Mouse (Mus musculus) limb, embryonic 10.5 days (tissue): ENCODE results near the gene Zfp652. TPM values are rescaled to one million over a fixed set of nuclear protein-coding genes. Genes with fewer than 3 reads are reported as not detected.
A peak's percentile ranks its signal among the peaks of the same experiment; 100 is the strongest.

ENCODE experiments used
- DNase-seq: peaks from one replicate; pipeline ENCODE4 v3.0.0-alpha.2; 2017; ENCODE audit warnings: low spot score
- H3K27ac ChIP-seq: fragments of 300-500 bp; sonication (generic); 2 replicates; pipeline ENCODE4 v1.5.1; 2016; ENCODE audit warnings: mild to moderate bottlenecking
- H3K27me3 ChIP-seq: fragments of 300-500 bp; sonication (generic); 2 replicates; pipeline ENCODE4 v1.6.1; 2016; ENCODE audit warnings: low read depth, mild to moderate bottlenecking; ENCODE audit not compliant: poor library complexity, severe bottlenecking
- H3K36me3 ChIP-seq: fragments of 300-500 bp; sonication (generic); 2 replicates; pipeline ENCODE4 v1.6.1; 2016; ENCODE audit warnings: mild to moderate bottlenecking, moderate library complexity
- H3K4me1 ChIP-seq: fragments of 300-500 bp; sonication (generic); 2 replicates; pipeline ENCODE4 v1.6.1; 2016
- H3K4me3 ChIP-seq: fragments of 300-500 bp; sonication (generic); 2 replicates; pipeline ENCODE4 v1.5.1; 2016; ENCODE audit warnings: mild to moderate bottlenecking, moderate library complexity
- H3K9me3 ChIP-seq: fragments of 300-500 bp; sonication (generic); replicated peaks from 2 replicates; pipeline ENCODE4 v1.6.1; 2016; ENCODE audit warnings: mild to moderate bottlenecking
- WGBS: fragments of 180-500 bp; shearing (Covaris S2); methylation state at CpG from one replicate; pipeline ENCODE4 v1.1.7; 2016; 5-methylcytosine and 5-hydroxymethylcytosine counted together
- polyA plus RNA-seq: library from polyadenylated mRNA; unstranded; fragments of >200 nt; fragmentation: Nextera tagmentation; extraction: Ambion mirVana; gene quantifications from 2 replicates; pipeline ENCODE4 v1.2.1, GENCODE M21; 2016

Zfp652 gene
- polyA plus RNA-seq, 1 experiment from 2014 or later: 21.5 TPM

DNA sequence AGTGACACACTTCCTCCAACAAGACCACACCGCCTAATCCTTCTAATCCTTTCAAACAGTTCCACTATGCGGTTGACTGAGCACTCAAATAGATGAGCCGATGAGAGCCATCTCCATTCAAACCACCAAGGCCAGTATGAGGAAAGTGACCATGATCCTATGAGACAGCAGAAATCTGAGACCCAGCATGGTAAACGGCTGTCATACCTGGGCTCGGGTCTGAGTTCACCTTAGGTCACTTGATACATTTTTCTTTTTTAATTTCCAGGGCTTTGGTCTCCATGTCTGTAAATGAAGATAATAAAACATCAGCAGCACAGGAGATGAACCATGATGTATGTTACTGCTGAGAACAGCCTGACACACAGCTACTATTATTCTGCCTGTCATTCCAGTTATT lies 95.4 kb downstream of the Zfp652 start:
- H3K36me3 ChIP-seq: no peaks in the 10 kb centered on the region
- DNase-seq: no peak
- 0 out of 2 replicates have a peak, but pooled peaks cover 5% of the 10 kb centered on the region for H3K27me3 ChIP-seq
- no peak overlapping the region for H3K4me3 ChIP-seq
- peaks cover 5% of the 10 kb centered on the region; the same call in 1 of the 2 replicates for H3K4me1 ChIP-seq
- WGBS: 94% methylated on average over 5 of the region's 5 CpGs
- no peaks in the 10 kb centered on the region for H3K9me3 ChIP-seq
- no peak overlapping the region for H3K27ac ChIP-seq

DNA sequence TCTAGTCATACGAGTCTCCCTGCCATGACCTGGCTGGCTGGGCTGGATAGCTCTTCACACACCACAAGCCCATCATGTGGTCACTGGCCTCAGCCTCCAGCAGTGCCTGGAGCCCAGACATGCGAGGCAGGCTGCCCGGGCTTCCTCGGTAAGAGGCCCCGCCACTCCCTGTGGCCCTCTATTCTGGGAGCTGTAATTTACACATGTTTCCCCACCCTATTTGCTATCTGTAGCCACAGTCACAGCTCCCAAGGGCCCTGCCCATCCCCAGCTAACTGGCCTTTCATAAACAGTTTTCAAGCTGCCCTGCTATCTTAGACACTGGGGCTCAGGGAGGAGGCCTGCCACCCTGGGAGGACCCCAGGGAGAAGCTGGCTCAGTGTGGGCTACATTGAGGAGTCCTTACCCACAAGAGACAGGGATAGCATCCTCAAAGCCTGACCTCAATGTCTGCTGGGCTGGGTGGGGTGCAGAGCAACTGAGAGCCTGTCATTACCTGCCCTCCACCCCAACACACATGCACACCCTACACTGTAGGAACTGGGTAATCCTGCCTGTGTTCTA lies 96.1 kb downstream of the Zfp652 start:
- Histone ChIP-seq H3K9me3 (no peaks in the 10 kb centered on the region), H3K4me3 (no peak overlapping the region), H3K4me1 (peaks cover 5% of the 10 kb centered on the region; the same call in 1 of the 2 replicates), H3K27me3 (0 out of 2 replicates have a peak, but pooled peaks cover 5% of the 10 kb centered on the region), H3K27ac (no peak overlapping the region; the same call in 1 of the 2 replicates), H3K36me3 (no peaks in the 10 kb centered on the region)
- WGBS: 82% methylated on average over 5 of the region's 5 CpGs
- no peak for DNase-seq

DNA sequence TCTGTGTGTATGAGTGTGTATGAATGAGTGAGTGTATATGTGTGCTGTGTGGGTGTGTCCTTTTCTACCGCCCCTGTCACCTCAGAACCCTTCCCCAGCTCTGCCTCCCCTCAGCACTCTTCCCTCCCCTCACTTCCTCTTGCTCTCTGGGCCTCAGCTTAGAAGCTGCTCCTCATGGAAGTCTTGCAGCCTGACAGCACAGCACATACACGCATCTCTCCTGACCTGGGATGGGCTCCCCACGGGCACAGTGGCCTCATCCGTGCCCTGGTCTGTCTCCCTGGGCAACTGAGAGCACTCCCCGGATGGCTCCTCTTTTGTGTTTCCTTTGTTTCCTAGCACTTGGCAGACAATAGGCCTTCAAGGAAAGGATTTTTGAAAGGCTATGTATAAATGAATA lies 97.1 kb downstream of the Zfp652 start:
- H3K27ac ChIP-seq: no peak overlapping the region

DNA sequence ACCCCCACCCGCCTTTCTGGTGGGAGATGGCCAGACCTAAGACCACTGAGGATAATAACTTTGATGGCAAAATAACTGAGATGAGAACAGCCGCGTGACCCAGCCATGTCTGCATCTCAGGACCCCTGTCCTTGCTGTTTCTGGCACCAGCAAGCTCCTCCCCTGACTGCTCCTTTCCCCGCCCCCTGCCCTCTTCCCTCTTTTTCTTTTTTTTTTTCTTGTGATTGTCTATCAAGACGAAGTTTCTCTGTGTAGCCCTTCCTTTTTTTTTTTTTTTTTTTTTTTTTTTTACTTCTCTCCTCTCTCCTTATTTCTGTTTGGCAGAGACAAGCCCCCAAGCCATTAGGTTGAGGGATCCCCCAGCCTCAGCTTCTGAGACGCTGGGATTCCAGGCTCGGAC lies 98.4 kb downstream of the Zfp652 start:
- WGBS: 55% methylated on average over 7 of the region's 7 CpGs
- Histone ChIP-seq H3K27ac (no peak overlapping the region), H3K9me3 (no peaks in the 10 kb centered on the region), H3K4me1 (0 out of 2 replicates have a peak, but pooled peaks cover under 1% of the 10 kb centered on the region), H3K4me3 (no peak overlapping the region), H3K36me3 (no peaks in the 10 kb centered on the region), H3K27me3 (0 out of 2 replicates have a peak, but pooled peaks cover 5% of the 10 kb centered on the region)
- DNase-seq: no peak

More for the DNA sequence above, 97.1 kb downstream of the Zfp652 start:
- Histone ChIP-seq H3K36me3 (no peaks in the 10 kb centered on the region), H3K4me1 (peaks cover 5% of the 10 kb centered on the region; the same call in 1 of the 2 replicates), H3K9me3 (no peaks in the 10 kb centered on the region), H3K4me3 (no peak overlapping the region), H3K27me3 (0 out of 2 replicates have a peak, but pooled peaks cover 5% of the 10 kb centered on the region)
- DNase-seq: no peak
- 69% methylated on average over 5 of the region's 5 CpGs for WGBS

DNA sequence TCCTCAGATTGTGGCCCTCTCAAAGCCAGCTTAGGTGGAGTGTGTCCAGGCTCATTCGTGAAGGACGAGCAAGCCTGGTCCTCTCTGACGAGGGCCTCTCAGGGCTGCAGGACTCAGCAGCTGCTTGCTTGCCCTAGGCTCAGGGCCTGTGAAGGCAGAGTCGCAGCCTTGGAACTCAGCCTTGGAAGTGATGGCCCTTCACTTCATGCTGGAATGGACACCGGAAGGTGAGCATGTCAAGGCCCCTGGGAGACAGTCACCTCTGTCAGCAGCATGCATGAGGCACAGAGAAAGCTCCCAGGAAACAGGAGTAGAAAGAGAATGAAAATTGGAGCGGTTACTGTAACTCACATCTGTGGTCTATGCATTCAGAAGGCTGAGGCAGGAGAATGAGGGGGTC lies 99.3 kb downstream of the Zfp652 start:
- no peak for DNase-seq
- no peaks in the 10 kb centered on the region for H3K4me1 ChIP-seq
- H3K4me3 ChIP-seq: no peak overlapping the region
- H3K36me3 ChIP-seq: no peaks in the 10 kb centered on the region
- 89% methylated on average over 6 of the region's 6 CpGs for WGBS
- no peaks in the 10 kb centered on the region for H3K9me3 ChIP-seq
- 0 out of 2 replicates have a peak, but pooled peaks cover 5% of the 10 kb centered on the region for H3K27me3 ChIP-seq
- no peak overlapping the region for H3K27ac ChIP-seq

DNA sequence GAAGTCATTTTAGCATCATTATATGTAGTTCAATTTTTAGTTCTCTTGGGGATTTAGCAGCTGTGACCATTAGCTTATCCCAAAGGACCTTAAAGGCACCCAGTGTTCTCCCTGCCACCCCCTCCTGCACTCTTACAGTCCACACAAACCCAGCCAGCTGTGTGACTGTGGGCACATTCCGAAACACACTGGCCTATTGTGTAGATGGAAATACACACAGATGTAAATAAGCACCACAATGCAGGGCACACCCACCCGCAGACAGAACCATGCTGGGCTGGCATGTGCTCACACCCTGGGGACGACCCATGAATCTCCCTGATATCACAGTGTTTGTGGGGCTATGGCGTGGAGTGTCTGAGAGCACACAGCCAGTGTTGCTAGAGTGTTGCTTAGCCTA lies 99.8 kb downstream of the Zfp652 start:
- Histone ChIP-seq H3K4me1 (no peaks in the 10 kb centered on the region), H3K9me3 (no peaks in the 10 kb centered on the region), H3K27ac (no peak overlapping the region), H3K4me3 (no peak overlapping the region), H3K36me3 (no peaks in the 10 kb centered on the region), H3K27me3 (0 out of 2 replicates have a peak, but pooled peaks cover 5% of the 10 kb centered on the region)
- WGBS: 80% methylated on average over 4 of the region's 4 CpGs
- no peak for DNase-seq

DNA sequence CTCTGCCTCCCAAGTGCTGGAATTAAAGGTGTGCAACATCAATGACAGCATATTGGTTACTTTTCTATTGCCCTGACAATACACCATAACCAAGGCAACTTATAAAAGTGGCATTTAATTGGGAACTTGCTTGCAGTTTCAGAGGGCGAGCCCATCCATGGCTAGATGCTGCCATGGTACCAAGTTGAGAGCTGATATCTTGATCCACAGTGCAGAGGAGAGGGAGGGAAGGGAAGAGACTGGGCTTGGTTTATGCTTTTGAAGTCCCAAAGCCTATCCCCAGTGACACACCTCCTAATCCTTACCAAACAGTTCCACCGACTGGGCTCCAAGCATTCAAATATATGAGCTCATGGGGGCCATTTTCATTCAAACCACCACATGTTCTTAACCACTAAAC lies 101.6 kb downstream of the Zfp652 start:
- Histone ChIP-seq H3K4me3 (no peak overlapping the region), H3K4me1 (no peaks in the 10 kb centered on the region), H3K36me3 (no peaks in the 10 kb centered on the region), H3K9me3 (no peaks in the 10 kb centered on the region), H3K27me3 (0 out of 2 replicates have a peak, but pooled peaks cover 8% of the 10 kb centered on the region), H3K27ac (no peak overlapping the region)
- DNase-seq: no peak
- 84% methylated on average over 2 of the region's 2 CpGs for WGBS

DNA sequence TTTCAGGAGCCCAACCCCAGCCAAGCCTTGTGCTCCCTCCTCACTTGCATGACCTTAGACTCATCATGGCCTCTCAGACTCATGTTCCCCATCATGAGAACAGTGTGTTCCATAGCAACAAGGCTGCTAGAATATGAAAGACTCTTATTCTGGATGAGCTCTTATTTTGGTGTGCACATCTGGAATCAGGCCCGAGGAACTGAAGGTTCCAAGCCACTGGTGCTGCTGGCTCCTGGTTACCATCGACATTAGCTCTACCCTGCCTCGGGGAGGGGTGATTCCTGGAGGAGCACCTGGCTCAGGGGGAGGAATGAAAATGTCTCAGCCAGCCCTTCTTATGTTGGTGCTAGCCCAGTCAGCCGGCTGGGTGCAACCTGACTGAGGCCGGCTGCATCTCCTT lies 102.4 kb downstream of the Zfp652 start:
- Histone ChIP-seq H3K27ac (no peak overlapping the region), H3K9me3 (no peaks in the 10 kb centered on the region), H3K4me3 (no peak overlapping the region), H3K36me3 (no peaks in the 10 kb centered on the region), H3K4me1 (no peaks in the 10 kb centered on the region), H3K27me3 (0 out of 2 replicates have a peak, but pooled peaks cover 8% of the 10 kb centered on the region)
- WGBS: 68% methylated on average over 5 of the region's 5 CpGs
- no peak for DNase-seq

DNA sequence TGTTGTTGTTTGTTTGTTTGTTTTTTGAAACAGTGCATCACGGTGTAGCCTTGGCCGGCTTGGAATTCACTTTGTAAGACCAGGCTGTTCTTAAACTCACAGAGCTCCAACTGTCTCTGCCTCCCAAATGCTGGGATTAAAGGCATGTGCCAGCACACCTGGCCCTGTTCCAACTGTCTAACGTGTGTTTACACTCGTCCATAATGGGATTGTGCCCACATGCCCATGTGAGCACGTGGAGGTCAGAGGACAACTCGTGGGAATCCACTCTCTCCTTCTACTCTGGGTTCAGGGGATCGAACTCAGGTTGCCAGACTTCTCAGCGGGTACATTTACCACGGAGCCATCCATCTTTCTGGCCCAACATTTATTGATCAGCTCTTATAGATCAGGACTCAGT lies 102.9 kb downstream of the Zfp652 start:
- 0 out of 2 replicates have a peak, but pooled peaks cover 8% of the 10 kb centered on the region for H3K27me3 ChIP-seq
- no peak for DNase-seq
- no peak overlapping the region for H3K4me3 ChIP-seq
- WGBS: 81% methylated on average over 9 of the region's 9 CpGs
- no peaks in the 10 kb centered on the region for H3K36me3 ChIP-seq
- no peak overlapping the region for H3K27ac ChIP-seq
- H3K4me1 ChIP-seq: no peaks in the 10 kb centered on the region
- no peaks in the 10 kb centered on the region for H3K9me3 ChIP-seq

DNA sequence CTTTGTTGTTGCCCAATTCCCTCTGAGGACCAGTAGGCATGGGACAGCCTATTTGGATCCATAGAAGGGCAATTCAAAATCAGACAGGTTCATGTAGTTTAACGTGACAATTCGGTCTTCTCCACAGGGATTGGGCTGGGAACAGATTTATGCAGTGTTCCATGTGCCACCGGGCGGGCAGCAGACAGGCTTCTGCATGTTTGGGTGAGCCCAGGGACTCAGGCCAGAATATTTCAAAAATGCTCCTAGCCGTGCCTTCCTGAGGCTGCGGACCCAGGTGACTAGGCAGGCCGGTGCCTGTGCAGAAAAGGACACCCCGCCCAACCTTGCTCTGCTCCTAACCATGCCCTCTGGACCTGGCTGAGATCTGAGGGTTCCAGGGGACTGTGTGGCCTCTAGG lies 106.7 kb downstream of the Zfp652 start:
- no peak overlapping the region for H3K27ac ChIP-seq
- WGBS: 85% methylated on average over 8 of the region's 8 CpGs
- H3K4me1 ChIP-seq: peaks cover 11% of the 10 kb centered on the region
- H3K36me3 ChIP-seq: no peaks in the 10 kb centered on the region
- H3K27me3 ChIP-seq: peaks cover 35% of the 10 kb centered on the region
- no peak overlapping the region for H3K4me3 ChIP-seq
- no peaks in the 10 kb centered on the region for H3K9me3 ChIP-seq
- no peak for DNase-seq

DNA sequence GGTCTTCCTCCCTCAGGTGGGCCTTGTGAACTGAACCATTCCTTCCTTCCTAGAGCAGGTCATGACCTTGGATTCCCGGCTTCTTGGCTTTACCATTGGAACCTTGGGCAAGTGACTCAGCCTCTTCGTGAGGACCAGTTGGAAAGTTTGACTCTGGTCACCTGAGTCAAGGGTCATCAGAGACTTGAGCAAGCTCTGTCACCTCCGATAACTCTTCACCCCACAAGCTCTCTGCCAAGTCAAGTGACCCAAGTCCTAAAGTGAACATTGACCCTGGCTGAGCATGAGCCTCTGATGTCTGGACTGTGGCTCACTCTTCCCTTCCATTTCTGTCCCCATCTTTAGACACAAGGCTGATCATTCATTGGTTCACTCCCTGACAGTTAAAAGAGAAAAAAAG lies 109.0 kb downstream of the Zfp652 start:
- H3K4me3 ChIP-seq: no peak overlapping the region
- no peak for DNase-seq
- H3K27me3 ChIP-seq: peaks cover 56% of the 10 kb centered on the region
- WGBS: 90% methylated on average over 3 of the region's 3 CpGs
- H3K27ac ChIP-seq: no peak overlapping the region
- no peaks in the 10 kb centered on the region for H3K9me3 ChIP-seq
- peaks cover 23% of the 10 kb centered on the region for H3K4me1 ChIP-seq
- no peaks in the 10 kb centered on the region for H3K36me3 ChIP-seq

DNA sequence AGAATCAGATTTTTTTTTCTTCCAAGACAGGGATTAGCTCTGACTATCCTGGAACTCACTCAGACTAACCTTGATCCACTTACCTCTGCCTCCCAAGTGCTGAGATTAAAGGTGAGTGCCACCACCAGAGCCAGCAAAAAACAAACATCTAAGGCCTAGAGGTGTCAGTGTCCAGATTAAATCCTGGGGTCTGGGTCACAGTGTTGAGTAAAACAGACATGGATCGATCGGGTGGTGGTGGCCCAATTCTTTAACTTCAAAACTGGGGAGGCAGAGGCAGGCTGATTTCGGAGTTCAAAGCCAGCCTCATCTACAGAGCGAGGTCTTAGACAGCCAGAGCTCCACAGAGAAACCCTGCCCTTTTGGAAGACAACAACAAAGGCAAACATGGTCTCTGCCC lies 110.0 kb downstream of the Zfp652 start:
- no peak for DNase-seq
- Histone ChIP-seq H3K9me3 (no peaks in the 10 kb centered on the region), H3K4me3 (no peak overlapping the region), H3K36me3 (no peaks in the 10 kb centered on the region), H3K27ac (no peak overlapping the region), H3K4me1 (peaks cover 23% of the 10 kb centered on the region), H3K27me3 (peaks cover 64% of the 10 kb centered on the region)
- WGBS: 87% methylated on average over 4 of the region's 4 CpGs

DNA sequence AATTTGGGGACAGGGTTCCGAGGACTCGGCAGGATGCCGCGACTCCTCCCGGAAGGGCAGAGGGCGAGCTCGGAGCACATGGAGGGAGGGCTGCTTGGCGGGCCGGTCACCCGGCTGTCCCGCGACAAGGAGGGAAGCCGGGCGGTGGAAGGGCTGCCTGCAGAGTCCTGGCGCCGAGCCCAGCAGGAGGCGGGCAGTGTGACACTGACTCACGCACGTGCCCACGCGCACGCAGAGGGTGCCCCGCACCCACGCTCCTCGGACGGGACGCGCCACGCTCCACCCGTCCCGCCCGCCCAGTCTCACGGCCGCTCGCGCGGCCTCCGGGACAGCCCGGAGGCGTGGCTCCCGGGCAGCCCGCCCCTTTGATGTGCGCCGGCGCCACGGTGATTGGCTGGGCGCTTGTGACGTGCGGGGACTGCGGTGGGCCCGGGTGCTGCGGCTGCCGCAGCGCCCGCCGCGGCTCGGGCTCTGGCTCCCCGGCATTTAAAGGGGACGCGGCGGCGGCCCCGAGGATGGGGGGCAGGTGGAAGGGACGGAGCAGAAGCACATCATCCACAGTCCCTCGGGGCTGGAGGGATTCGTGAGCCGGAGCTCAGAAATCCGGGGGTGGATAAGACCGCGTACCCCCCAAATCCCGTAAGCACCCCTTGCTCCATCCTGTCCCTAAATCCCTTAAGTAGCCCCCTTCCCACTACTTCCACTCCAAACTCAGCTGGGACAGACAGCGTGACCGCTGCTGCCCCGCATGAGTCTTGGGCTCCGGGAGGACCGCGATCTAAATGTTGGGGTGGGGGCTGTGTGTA lies 111.8 kb downstream of the Zfp652 start, which contains the start of gene Phospho1:
TSS of gene Phospho1 (plus strand) at position 429 of the 806 bp plus-strand sequence.
- H3K4me1 ChIP-seq: peaks cover 23% of the 10 kb centered on the region
- no peaks in the 10 kb centered on the region for H3K36me3 ChIP-seq
- no peaks in the 10 kb centered on the region for H3K9me3 ChIP-seq
- peak within 1 kb of the TSS; percentile 83 for H3K27ac ChIP-seq
- peak; percentile 95 for DNase-seq
- under 1% methylated on average over 76 of the region's 78 CpGs for WGBS
- H3K4me3 ChIP-seq: peak within 1 kb of the TSS; percentile 72
- H3K27me3 ChIP-seq: peaks cover 81% of the 10 kb centered on the region
